Mouse (Mus musculus) heart, embryonic 16.5 days (tissue): Measurements from ENCODE around the gene Srrm3. TPM values are rescaled to one million over a fixed set of nuclear protein-coding genes. Genes with fewer than 3 reads are reported as not detected.

Experiments
- ATAC-seq: fragments of 200-750 bp; cut with Nextera tagmentation; replicated peaks from 2 replicates; pipeline ENCODE4 v1.8.0; 2017; ENCODE audit warnings: moderate number of reproducible peaks; ENCODE audit not compliant: insufficient read depth, low FRiP score; ENCODE audit errors: extremely low read depth
- H3K27ac ChIP-seq: fragments of 300-500 bp; sonication (generic); 2 replicates; pipeline ENCODE4 v1.5.1; 2014; ENCODE audit warnings: mild to moderate bottlenecking, low read length, control low read depth, moderate library complexity
- H3K27me3 ChIP-seq: fragments of 300-500 bp; sonication (generic); 2 replicates; pipeline ENCODE4 v1.6.1; 2014; ENCODE audit warnings: low read length, mixed read lengths; ENCODE audit not compliant: control insufficient read depth, insufficient read depth
- H3K36me3 ChIP-seq: fragments of 300-500 bp; sonication (generic); 2 replicates; pipeline ENCODE4 v1.6.1; 2014; ENCODE audit not compliant: control insufficient read depth, insufficient read depth
- H3K4me1 ChIP-seq: fragments of 300-500 bp; sonication (generic); 2 replicates; pipeline ENCODE4 v1.6.1; 2014; ENCODE audit warnings: low read length, mixed read lengths; ENCODE audit not compliant: control insufficient read depth, insufficient read depth
- H3K4me2 ChIP-seq: fragments of 300-500 bp; sonication (generic); 2 replicates; pipeline ENCODE4 v1.6.1; 2014; ENCODE audit warnings: low read depth, mild to moderate bottlenecking, control low read depth, low read length
- H3K4me3 ChIP-seq: fragments of 300-500 bp; sonication (generic); 2 replicates; pipeline ENCODE4 v1.5.1; 2014; ENCODE audit warnings: mild to moderate bottlenecking, control low read depth, low read length
- H3K9ac ChIP-seq: fragments of 300-500 bp; sonication (generic); 2 replicates; pipeline ENCODE4 v1.6.1; 2014; ENCODE audit warnings: low read length, control low read depth
- H3K9me3 ChIP-seq: fragments of 300-500 bp; sonication (generic); replicated peaks from 2 replicates; pipeline ENCODE4 v1.6.1; 2016; ENCODE audit warnings: low read length; ENCODE audit not compliant: control insufficient read depth
- WGBS: fragments of 180-500 bp; shearing (Covaris S2); extraction: QIAGEN DNeasy Blood & Tissue Kit; methylation state at CpG from one replicate; pipeline ENCODE4 v1.1.7; 2014; 5-methylcytosine and 5-hydroxymethylcytosine counted together
- microRNA-seq: library from miRNA; unstranded; fragments of <30 nt; microRNA quantifications from one replicate; pipeline ENCODE4, GENCODE M21; 2017
- polyA plus RNA-seq: library from polyadenylated mRNA; unstranded; fragments of >200 nt; fragmentation: Nextera tagmentation; extraction: Ambion mirVana; gene quantifications from 2 replicates; pipeline ENCODE4 v1.2.1, GENCODE M21; 2015

Srrm3 gene
- polyA plus RNA-seq, 1 experiment from 2014 or later, result 0.07 TPM

- Histone ChIP-seq H3K4me2 (no peak overlapping the region), H3K9ac (no peak overlapping the region), H3K27ac (no peak overlapping the region), H3K4me1 (no peaks in the 10 kb centered on the region), H3K4me3 (no peak overlapping the region), H3K36me3 (peaks cover 35% of the 10 kb centered on the region), H3K9me3 (no peaks in the 10 kb centered on the region), H3K27me3 (no peaks in the 10 kb centered on the region)
- 95% methylated on average over 7 of the region's 7 CpGs for WGBS
- ATAC-seq, result no peak
Measured at GRCm38 (mm10) chr5:135923901-135924300, 117.2 kb downstream of the Srrm3 start.

Small RNA genes within 50 kb of the gene (microRNA-seq; reads per million reads assigned to microRNA genes)
- gene Gm23268, result not detected

Other genes starting within 250 kb of the Srrm3 start
- gene Ccl26, start 243.3 kb upstream of the Srrm3 start, polyA plus RNA-seq, result not detected in 2 replicates
- gene Ccl24, start 233.8 kb upstream of the Srrm3 start, polyA plus RNA-seq, result 4.4 and 7.3 TPM in 2 replicates
- gene Rhbdd2, start 174.3 kb upstream of the Srrm3 start, polyA plus RNA-seq, result 30.3 and 32.2 TPM in 2 replicates
- gene Por, start 136.9 kb upstream of the Srrm3 start, polyA plus RNA-seq, result 52.6 and 56.7 TPM in 2 replicates
- gene Tmem120a, start 62.4 kb upstream of the Srrm3 start, polyA plus RNA-seq, result 36.3 and 37.4 TPM in 2 replicates
- gene Styxl1, start 28.5 kb upstream of the Srrm3 start, polyA plus RNA-seq, result 0.15 and 0.56 TPM in 2 replicates
- 1,315 and 1,333 TPM in 2 replicates for gene Mdh2, start 28.4 kb upstream of the Srrm3 start, polyA plus RNA-seq
- 794 and 965 TPM in 2 replicates for gene Hspb1, start 81.0 kb downstream of the Srrm3 start, polyA plus RNA-seq
- 167 and 202 TPM in 2 replicates for gene Ywhag, start 127.7 kb downstream of the Srrm3 start, polyA plus RNA-seq
- gene Ssc4d, start 167.6 kb downstream of the Srrm3 start, polyA plus RNA-seq, result 0.45 and 0.91 TPM in 2 replicates
- gene Zp3, start 173.2 kb downstream of the Srrm3 start, polyA plus RNA-seq, result not detected in 2 replicates
- gene Dtx2, start 187.9 kb downstream of the Srrm3 start, polyA plus RNA-seq, result 21.8 and 22.5 TPM in 2 replicates
- 26.7 and 28.7 TPM in 2 replicates for gene Upk3b, start 231.6 kb downstream of the Srrm3 start, polyA plus RNA-seq
- 1.2 and 2.6 TPM in 2 replicates for gene Upk3bl, start 247.6 kb downstream of the Srrm3 start, polyA plus RNA-seq